Mouse (Mus musculus) yolk sac, embryonic 10.5 days (tissue): ENCODE measurements around the gene Lrrc3c.
"Not testable (repeated sequence)": the region's sequence is repeated elsewhere in the genome, so short reads cannot be mapped to it uniquely, and the experiment has no call there.

Experiments
- DNase-seq: peaks from one replicate; pipeline ENCODE4 v3.0.0-alpha.2; 2017; ENCODE audit warnings: low spot score

Lrrc3c gene

DNA sequence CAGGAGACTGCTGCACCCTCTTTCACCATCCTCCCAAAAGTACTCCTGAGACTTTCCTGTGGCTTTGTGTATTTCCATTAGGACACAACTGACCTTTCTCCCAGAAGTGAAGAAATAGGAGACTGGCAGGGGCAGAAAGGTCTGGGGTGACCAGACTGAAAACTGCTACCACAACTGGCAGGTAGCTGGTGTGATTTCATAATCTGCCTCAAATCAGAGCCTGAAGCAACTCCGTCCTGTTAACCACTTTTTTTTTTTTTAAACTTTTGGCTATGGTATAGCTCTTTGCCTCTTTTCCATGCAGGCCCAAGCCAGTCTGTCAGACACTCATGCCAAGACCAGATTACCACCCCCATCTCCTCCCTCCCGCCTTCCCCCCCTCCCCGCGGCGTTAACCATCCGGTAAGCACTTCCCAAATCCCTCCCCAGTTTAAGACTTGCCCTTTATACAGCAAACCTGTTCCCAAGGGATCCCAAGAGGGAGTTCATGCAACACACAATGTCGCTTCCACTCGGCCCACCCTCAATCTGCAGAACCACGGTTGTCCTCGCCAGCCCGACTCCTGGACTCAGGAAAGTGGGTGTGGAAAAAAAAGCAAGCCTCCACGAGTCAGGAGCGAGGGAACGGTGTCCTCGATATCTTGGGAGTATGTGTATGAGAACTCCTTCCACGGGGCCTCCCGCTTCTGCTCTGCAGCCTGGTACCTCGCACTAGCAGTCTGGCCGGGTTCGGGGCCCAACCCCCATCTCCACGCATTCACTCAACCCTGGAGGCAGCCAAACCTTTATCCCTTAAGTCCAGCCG, 11.8 kb upstream of the Lrrc3c start:
- no peak for DNase-seq

GRCm38 (mm10) chr11:98586892-98587563, 11.1 kb upstream of the Lrrc3c start, which contains the start of gene Ormdl3:
Gene Ormdl3, minus strand, starts transcription at chr11:98587368.
- peak; percentile 98 for DNase-seq

- peak; percentile 93 for DNase-seq
Measured at GRCm38 (mm10) chr11:98587684-98588546, 10.2 kb upstream of the Lrrc3c start.

- no peak for DNase-seq
Measured at GRCm38 (mm10) chr11:98588833-98589281, 9.2 kb upstream of the Lrrc3c start.

GRCm38 (mm10) chr11:98589306-98589705, 8.8 kb upstream of the Lrrc3c start:
- no peak for DNase-seq

GRCm38 (mm10) chr11:98590548-98591445, 7.3 kb upstream of the Lrrc3c start:
- DNase-seq = no peak

GRCm38 (mm10) chr11:98595021-98595420, 3.1 kb upstream of the Lrrc3c start:
- DNase-seq = no peak

DNA sequence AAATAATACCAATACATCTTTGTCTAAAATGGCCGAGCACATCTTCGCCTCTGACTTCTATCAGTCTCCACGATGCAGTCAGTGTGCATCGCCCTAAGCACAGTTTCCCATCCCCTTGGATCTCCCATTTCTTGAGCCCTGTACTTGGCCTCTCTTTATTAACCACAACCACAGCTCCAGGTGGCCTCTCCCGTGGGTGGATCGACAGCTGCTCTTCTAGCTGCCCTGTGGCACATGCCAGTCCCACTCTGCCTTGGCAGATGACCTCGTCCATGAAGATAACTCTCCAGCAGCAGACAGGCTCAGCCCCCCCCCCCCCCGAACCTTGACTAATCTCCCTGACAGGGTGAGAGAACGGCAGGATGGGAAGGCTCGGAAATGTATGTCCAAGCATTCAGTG, 2.6 kb upstream of the Lrrc3c start:
- DNase-seq = no peak

- no peak for DNase-seq
Measured at GRCm38 (mm10) chr11:98595955-98596354, 2.1 kb upstream of the Lrrc3c start.

DNA sequence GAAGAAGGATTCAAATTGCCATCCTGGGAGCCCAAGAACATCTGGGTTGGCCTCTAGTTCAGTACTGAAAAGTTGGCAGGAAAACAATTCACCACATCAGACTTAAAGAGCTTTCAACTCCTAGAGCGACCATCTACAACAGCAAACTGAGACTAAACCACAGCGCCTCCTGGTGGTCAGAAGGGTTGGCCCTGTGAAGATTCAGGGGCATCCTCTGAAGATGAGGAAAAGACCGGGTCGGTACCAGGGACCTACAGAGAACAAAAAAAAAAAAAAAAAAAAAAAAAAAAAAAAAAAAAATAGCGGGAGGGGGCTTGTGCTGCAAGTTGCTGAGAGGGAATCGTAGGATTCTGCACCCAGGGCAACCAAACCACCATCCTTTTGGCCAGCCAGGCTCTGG, 728 bp upstream of the Lrrc3c start:
- peak; percentile 47 for DNase-seq

DNA sequence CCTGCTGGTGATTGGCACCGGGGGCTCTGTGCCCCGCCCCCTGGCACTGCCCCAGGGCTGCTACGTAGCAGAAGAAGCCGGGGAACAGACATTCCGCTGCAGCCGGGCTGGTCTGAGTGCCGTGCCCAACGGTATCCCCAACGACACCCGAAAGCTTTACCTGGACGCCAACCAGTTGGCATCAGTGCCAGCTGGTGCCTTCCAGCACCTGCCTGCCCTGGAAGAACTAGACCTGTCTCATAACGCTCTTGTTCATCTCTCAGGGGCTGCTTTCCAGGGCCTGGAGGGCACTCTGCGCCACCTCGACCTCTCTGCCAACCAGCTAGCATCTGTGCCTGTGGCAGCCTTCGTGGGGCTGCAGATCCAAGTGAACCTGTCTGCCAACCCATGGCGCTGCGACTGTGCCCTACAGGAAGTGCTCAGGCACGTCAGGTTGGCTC, 780 bp downstream of the Lrrc3c start:
- DNase-seq = no peak

DNA sequence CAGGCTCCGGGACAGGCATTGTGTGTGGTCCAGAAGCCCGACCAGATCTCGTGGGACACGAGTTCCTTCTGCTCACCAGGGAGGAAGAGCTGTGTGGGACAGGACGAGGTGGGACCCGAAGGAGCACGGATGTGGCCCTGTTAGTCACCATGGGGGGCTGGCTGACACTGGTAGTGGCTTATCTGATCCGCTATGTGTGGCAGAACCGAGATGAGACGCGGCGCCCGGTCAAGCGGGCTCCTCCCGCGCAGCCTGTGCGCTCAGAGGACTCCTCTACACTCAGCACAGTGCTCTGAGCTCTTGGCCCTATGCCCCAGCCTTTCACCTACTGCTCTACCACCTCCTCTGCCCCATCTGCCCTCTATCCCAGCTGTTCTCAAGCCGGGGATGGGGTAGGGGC, 1.2 kb downstream of the Lrrc3c start:
- DNase-seq = no peak

DNA sequence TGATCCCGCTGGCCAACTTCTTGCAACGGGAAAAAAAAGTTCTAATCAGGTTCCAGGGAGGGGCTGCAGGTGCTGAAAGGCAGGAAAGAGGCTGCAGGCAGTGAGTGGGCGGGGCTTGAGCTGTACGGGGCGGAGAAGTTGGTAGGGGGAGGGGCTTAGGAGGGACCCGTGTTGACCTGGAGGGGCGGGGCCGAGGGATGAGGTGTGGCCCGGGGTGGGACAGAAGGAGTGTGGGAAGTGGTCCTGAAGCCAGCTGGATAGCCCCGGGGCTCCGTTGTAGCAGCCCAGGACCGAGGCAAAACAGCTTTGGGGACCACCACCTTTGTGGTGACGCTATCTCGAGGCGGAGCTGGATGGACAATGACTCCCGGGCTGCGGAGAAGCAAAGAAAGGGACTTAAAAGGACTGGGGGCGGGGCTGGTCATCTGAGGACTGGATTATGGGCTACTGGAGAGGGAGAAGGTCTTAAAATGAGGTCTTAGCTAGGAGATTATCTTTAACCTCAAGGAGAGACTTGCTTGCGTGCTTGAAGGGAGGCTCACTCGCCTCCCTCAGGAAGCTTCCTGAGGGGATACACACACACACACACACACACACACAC, 4.1 kb downstream of the Lrrc3c start:
- DNase-seq = peak; percentile 70

DNA sequence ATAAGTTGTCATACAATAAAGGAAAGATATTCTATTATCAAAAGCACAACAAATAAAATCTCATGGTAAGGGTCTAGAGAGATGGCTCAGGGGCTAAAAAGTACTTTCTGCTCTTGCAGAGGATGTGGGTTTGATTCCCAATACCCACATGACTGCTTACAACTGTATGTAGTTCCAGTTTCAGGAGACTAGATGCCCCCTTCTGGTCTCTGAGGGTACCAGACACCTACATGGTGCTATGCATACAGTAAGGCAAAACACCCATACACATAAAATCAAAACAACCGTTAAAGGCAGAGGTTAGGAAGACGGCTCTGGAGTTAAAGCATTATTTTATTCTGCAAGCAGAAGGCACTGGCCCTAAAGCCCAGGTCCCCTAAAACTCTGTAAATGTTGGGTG, 5.9 kb downstream of the Lrrc3c start:
- no peak for DNase-seq

DNA sequence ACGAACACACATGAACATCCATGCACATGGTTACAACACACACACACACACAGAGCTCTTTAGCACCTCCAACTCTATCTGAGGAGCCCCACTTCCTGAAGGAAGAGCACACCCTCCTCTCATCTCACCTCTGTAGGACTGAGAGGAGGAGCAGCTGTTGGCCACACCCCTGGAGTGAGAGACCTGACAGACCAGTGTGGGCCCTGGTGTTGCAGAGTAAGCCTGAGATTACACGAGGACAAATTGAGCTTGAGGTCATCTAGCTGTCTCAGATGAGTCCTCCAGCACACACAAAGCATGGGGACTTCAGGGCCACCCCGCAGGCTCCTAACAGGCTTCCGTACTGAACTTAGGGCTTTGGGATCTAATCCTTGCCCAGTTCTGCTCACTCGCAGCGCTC, 6.8 kb downstream of the Lrrc3c start:
- DNase-seq = not testable (repeated sequence)

GRCm38 (mm10) chr11:98606763-98607162, 8.7 kb downstream of the Lrrc3c start:
- DNase-seq = peak; percentile 16

DNA sequence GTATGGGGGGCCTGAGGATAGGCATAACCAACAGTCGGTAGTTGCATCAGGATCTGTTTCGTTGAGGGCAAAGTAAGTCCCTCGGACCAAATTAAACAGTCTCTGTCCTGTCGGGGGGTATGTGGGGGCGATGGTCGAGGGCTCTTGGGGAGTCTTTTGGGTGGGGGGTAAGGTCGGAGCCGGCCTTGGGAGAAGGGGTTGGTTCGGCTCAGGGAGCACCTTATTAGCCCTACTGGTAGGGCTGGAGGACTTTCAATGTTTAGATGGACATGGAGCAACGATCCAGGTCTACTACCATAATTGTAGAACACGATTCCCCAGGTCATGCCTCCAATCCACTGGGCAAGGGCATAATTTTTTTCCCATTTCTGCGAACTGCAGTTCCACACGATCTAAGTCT, 22.7 kb downstream of the Lrrc3c start:
- no peak for DNase-seq

DNA sequence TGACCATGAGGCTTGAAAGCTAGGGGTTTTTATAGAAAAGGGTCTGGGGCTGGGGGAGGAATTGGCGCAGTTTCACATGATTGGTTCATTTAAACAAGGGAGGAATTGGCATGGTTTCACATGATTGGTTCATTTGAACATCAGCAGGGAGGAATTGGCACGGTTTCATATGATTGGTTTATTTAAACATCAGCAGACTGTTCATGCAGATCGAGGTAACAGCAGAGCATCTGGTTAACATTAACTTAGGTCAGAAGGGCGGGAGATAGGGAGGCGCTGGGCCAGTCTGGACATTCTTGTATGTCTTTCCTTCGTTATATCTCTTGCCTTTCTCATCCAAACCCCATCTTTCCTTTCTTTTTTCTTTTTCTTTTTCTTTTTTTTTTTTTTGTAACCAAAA, 25.9 kb downstream of the Lrrc3c start:
- DNase-seq = not testable (repeated sequence)

GRCm38 (mm10) chr11:98624381-98624780, 26.3 kb downstream of the Lrrc3c start:
- DNase-seq = not testable (repeated sequence)

DNA sequence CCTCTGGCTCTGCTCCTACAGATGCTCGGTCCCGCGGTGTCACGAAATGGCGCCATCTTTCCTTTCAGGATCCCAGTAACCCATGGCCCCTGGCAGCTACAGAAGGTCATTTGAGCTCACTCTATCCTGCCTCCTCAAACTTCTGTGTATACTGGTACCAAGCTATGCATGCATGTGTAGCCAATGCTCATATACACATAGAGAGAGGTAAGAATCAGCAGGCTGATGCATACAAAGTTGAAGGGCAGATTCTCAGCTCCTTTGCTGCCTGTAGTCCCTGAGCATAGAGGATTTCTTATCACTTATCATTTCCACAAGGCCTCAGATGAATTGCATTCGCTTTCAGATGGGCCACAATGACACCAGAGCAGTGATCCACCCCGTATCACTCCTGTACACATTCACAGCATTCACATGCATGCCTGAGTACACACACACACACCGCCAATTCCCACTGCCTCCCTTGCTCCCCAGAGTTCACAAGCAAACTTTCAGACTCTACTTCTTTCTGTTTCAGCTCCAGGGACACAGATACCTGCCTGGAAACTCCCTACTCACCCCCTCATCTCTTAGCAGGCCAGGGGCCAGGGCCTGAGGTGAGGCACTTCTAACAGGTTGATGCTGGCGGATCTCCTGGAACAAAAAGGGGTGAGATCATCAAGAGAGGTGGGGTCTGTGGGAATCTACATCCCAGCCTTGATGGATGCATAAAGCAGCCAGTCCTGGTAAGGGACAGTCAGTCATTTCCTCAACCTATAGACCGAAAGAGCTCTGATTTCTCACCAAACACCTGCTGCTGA, 27.7 kb downstream of the Lrrc3c start, which contains the start of the genes Gm12355 and Gsdma3:
TSS of gene Gm12355 (minus strand) at position 51 of the 800 bp plus-strand sequence.
TSS of gene Gsdma3 (plus strand) at position 750 of the 800 bp plus-strand sequence.
- DNase-seq = no peak
